Mouse (Mus musculus) hindbrain, embryonic 12.5 days (tissue): Measurements from ENCODE around the gene Pik3c2a. TPM values are rescaled to one million over a fixed set of nuclear protein-coding genes. Genes with fewer than 3 reads are reported as not detected.
"Not testable (repeated sequence)": the region's sequence is repeated elsewhere in the genome, so short reads cannot be mapped to it uniquely, and the experiment has no call there.

Experiments
- ATAC-seq: fragments of 200-750 bp; cut with Nextera tagmentation; 2 replicates; pipeline ENCODE4 v1.8.0; 2017; ENCODE audit warnings: moderate TSS enrichment; ENCODE audit not compliant: low FRiP score
- H3K27ac ChIP-seq: fragments of 300-500 bp; sonication (generic); 2 replicates; pipeline ENCODE4 v1.5.1; 2016; ENCODE audit warnings: mild to moderate bottlenecking
- H3K27me3 ChIP-seq: fragments of 300-500 bp; sonication (generic); 2 replicates; pipeline ENCODE4 v1.6.1; 2016; ENCODE audit warnings: mild to moderate bottlenecking
- H3K36me3 ChIP-seq: fragments of 300-500 bp; sonication (generic); 2 replicates; pipeline ENCODE4 v1.6.1; 2016; ENCODE audit warnings: mild to moderate bottlenecking
- H3K4me1 ChIP-seq: fragments of 300-500 bp; sonication (generic); 2 replicates; pipeline ENCODE4 v1.6.1; 2016
- H3K4me2 ChIP-seq: fragments of 300-500 bp; sonication (generic); replicated peaks from 2 replicates; pipeline ENCODE4 v1.6.1; 2016; ENCODE audit warnings: mild to moderate bottlenecking
- H3K4me3 ChIP-seq: fragments of 300-500 bp; sonication (generic); 2 replicates; pipeline ENCODE4 v1.5.1; 2016; ENCODE audit warnings: mild to moderate bottlenecking
- H3K9ac ChIP-seq: fragments of 300-500 bp; sonication (generic); 2 replicates; pipeline ENCODE4 v1.6.1; 2016; ENCODE audit warnings: mild to moderate bottlenecking, moderate library complexity
- H3K9me3 ChIP-seq: fragments of 300-500 bp; sonication (generic); replicated peaks from 2 replicates; pipeline ENCODE4 v1.6.1; 2016; ENCODE audit warnings: mild to moderate bottlenecking
- WGBS: fragments of 180-500 bp; shearing (Covaris S2); methylation state at CpG from one replicate; pipeline ENCODE4 v1.1.7; 2016; 5-methylcytosine and 5-hydroxymethylcytosine counted together
- polyA plus RNA-seq: library from polyadenylated mRNA; unstranded; fragments of >200 nt; fragmentation: Nextera tagmentation; extraction: Ambion mirVana; gene quantifications from 2 replicates; pipeline ENCODE4 v1.2.1, GENCODE M21; 2016

The Pik3c2a gene
- polyA plus RNA-seq, 1 experiment from 2014 or later: 27.9 TPM

- H3K9ac ChIP-seq: peak overlapping the region; percentile 91
- ATAC-seq: no peak
- peaks cover 23% of the 10 kb centered on the region for H3K4me1 ChIP-seq
- H3K4me3 ChIP-seq: peak overlapping the region; percentile 87
- WGBS: 7% methylated on average over 2 of the region's 2 CpGs
- H3K36me3 ChIP-seq: no peaks in the 10 kb centered on the region
- H3K4me2 ChIP-seq: peak overlapping the region; percentile 77
- peak overlapping the region; percentile 94; the same call in 1 of the 2 replicates for H3K27ac ChIP-seq
- H3K9me3 ChIP-seq: no peaks in the 10 kb centered on the region
- no peaks in the 10 kb centered on the region for H3K27me3 ChIP-seq
Observed at GRCm38 (mm10) chr7:116444326-116444809, 1.1 kb upstream of the Pik3c2a start.

GRCm38 (mm10) chr7:116443697-116444325 is 562 bp upstream of the Pik3c2a start:
- H3K4me1 ChIP-seq: peaks cover 23% of the 10 kb centered on the region
- H3K27me3 ChIP-seq: no peaks in the 10 kb centered on the region
- H3K9me3 ChIP-seq: no peaks in the 10 kb centered on the region
- H3K27ac ChIP-seq: peak overlapping the region; percentile 94
- peak overlapping the region; percentile 77 for H3K4me2 ChIP-seq
- ATAC-seq: peak; percentile 62
- peak overlapping the region; percentile 91 for H3K9ac ChIP-seq
- H3K4me3 ChIP-seq: peak overlapping the region; percentile 87
- no peaks in the 10 kb centered on the region for H3K36me3 ChIP-seq
- WGBS: 1% methylated on average over 38 of the region's 38 CpGs

DNA sequence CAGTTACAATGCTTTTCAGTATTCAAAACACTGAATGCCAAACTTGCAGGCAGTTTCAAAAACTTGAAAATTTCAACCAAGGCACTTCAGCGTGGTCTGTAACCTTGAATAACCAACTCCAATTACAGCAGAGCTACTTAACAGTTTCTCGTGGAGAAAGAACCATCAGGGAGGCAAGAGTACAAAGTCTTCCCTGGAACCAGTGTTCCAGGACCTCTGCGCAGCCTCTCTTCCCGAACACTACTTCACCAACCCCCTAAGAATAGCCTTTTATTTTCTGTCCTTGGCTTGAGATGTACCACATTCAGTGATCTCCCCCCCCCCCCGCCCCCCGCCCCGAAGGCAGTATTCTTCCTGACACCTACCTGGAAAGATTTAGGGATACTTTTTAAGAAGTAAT is 1.0 kb downstream of the Pik3c2a start:
- Histone ChIP-seq H3K36me3 (0 out of 2 replicates have a peak, but pooled peaks cover 3% of the 10 kb centered on the region), H3K4me3 (peak overlapping the region; percentile 87), H3K4me1 (peaks cover 23% of the 10 kb centered on the region), H3K9ac (peak overlapping the region; percentile 91), H3K27me3 (no peaks in the 10 kb centered on the region), H3K9me3 (no peaks in the 10 kb centered on the region), H3K27ac (no peak overlapping the region), H3K4me2 (peak overlapping the region; percentile 77)
- 7% methylated on average over 7 of the region's 7 CpGs for WGBS
- ATAC-seq: no peak

DNA sequence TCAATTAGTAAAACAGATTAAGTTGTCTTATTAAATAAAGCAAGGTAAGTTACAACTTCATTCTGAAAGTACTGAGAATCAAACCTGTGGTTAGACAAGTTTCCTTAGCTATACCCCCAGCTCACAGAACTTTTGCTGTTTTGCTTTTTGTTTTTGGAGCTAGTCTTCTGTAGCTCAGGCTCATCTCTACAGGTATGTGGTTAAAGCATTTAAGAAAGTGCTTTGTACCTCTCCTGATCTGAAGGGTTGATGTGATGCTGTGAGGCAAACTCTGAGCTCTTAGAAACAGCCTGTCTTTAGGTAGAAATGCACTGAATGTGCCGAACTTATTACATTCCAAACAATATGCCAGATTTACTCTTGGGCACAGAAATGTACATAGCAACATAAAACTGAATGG is 1.9 kb downstream of the Pik3c2a start:
- WGBS: 76% methylated on average over 1 of the region's 1 CpGs
- H3K4me2 ChIP-seq: peak overlapping the region; percentile 77; the same call in 1 of the 2 replicates
- H3K4me3 ChIP-seq: no peak overlapping the region
- H3K27ac ChIP-seq: no peak overlapping the region
- H3K4me1 ChIP-seq: peaks cover 23% of the 10 kb centered on the region
- no peaks in the 10 kb centered on the region for H3K27me3 ChIP-seq
- H3K9ac ChIP-seq: no peak overlapping the region
- no peak for ATAC-seq
- H3K9me3 ChIP-seq: no peaks in the 10 kb centered on the region
- 0 out of 2 replicates have a peak, but pooled peaks cover 3% of the 10 kb centered on the region for H3K36me3 ChIP-seq

DNA sequence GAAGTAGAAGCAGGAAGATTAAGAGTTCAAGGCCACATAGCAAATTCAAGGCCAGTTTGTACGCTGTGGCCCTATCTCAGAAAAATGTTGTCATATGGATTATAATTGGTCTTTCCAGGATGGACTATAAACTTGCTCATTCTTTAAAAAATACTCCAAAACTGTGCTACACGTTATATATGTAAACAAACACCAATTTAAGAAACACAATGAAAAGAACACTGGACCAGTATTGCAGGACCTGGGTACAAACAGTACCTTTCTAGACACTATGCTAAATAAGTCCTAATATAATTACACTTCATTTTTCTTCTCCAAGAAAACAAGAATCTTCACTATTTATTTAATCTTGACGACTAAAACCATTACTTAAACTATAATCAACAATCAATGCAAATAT is 11.6 kb downstream of the Pik3c2a start:
- Histone ChIP-seq H3K27me3 (no peaks in the 10 kb centered on the region), H3K9me3 (no peaks in the 10 kb centered on the region), H3K27ac (no peak overlapping the region), H3K9ac (no peak overlapping the region), H3K4me2 (no peak overlapping the region), H3K4me3 (no peak overlapping the region), H3K4me1 (no peaks in the 10 kb centered on the region), H3K36me3 (no peaks in the 10 kb centered on the region)
- 85% methylated on average over 3 of the region's 3 CpGs for WGBS
- ATAC-seq: no peak

DNA sequence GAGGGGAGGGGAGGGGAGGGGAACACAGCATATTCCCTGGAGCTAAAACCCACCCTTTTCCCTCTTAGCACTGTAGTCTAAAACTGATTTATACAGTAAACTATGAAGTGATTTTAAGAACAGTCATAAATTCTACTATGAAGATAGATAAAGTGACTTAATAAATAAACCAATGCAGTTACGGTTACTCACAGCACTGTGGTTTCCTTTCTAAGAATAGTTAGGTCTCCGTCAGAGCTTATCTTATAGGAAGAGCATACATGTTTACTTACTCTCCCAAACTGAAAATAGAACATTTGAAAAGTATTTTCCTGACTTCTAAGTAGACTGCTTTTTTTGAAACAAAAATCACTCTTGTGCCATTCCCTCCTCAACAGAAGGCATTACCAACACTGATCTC is 12.3 kb downstream of the Pik3c2a start:
- no peaks in the 10 kb centered on the region for H3K27me3 ChIP-seq
- H3K4me2 ChIP-seq: no peak overlapping the region
- no peaks in the 10 kb centered on the region for H3K4me1 ChIP-seq
- no peaks in the 10 kb centered on the region for H3K9me3 ChIP-seq
- no peaks in the 10 kb centered on the region for H3K36me3 ChIP-seq
- H3K27ac ChIP-seq: no peak overlapping the region
- H3K4me3 ChIP-seq: no peak overlapping the region
- no peak overlapping the region for H3K9ac ChIP-seq
- 84% methylated on average over 2 of the region's 2 CpGs for WGBS
- ATAC-seq: no peak

DNA sequence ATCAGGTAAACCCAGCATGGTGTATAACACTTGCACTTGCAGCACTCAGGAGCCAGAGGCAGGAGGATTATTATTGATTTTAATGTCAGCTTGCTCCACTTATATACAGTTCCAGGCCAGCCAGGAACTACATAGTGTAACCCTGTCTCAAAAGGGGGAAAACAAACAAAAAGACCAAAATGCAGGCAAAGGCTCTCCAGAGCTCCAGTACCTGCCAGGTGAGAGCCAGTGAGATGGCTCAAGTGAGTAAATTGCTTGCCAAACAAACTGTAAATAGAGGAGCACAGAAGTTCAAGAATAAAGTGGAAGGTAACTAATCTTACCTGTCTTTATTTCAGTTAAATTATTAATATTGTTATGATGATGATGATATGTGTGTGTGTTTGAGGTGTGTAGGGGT is 16.0 kb downstream of the Pik3c2a start:
- Histone ChIP-seq H3K27ac (no peak overlapping the region), H3K9ac (no peak overlapping the region)
- ATAC-seq: no peak

DNA sequence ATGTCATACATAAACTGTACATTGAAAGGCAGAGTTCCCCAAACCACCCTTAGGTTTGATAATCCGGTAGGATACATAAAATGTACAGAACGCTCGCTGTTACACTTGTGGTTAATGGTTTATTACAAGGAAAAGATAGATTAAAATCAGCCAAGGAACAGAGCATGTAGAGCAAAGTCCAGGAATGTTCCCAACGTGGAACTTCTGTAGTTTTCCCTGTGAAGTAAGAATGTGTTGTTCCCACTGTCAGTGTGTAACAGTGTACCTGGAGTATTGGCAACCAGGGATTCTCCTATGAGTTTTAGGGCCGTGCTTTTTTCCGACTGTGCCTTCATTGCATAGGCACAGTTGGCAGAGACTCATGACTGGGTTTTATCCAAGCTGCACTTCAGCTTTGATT is 17.5 kb downstream of the Pik3c2a start:
- H3K27ac ChIP-seq: no peak overlapping the region
- H3K27me3 ChIP-seq: no peaks in the 10 kb centered on the region
- H3K4me3 ChIP-seq: no peak overlapping the region
- no peak overlapping the region for H3K4me2 ChIP-seq
- no peaks in the 10 kb centered on the region for H3K36me3 ChIP-seq
- whole genome bisulfite sequencing: 91% methylated on average over 6 of the region's 6 CpGs
- H3K4me1 ChIP-seq: no peaks in the 10 kb centered on the region
- no peaks in the 10 kb centered on the region for H3K9me3 ChIP-seq
- no peak overlapping the region for H3K9ac ChIP-seq
- no peak for ATAC-seq

More for the DNA sequence above, 16.0 kb downstream of the Pik3c2a start:
- H3K36me3 ChIP-seq: no peaks in the 10 kb centered on the region
- no peak overlapping the region for H3K4me3 ChIP-seq
- no peak overlapping the region for H3K4me2 ChIP-seq
- H3K9me3 ChIP-seq: no peaks in the 10 kb centered on the region
- no peaks in the 10 kb centered on the region for H3K27me3 ChIP-seq
- H3K4me1 ChIP-seq: no peaks in the 10 kb centered on the region

- H3K4me1 ChIP-seq: no peaks in the 10 kb centered on the region
- H3K27me3 ChIP-seq: no peaks in the 10 kb centered on the region
- no peak overlapping the region for H3K27ac ChIP-seq
- no peak overlapping the region for H3K9ac ChIP-seq
- no peak for ATAC-seq
- no peak overlapping the region for H3K4me3 ChIP-seq
- peaks cover 12% of the 10 kb centered on the region for H3K36me3 ChIP-seq
- no peak overlapping the region for H3K4me2 ChIP-seq
- H3K9me3 ChIP-seq: no peaks in the 10 kb centered on the region
Observed at GRCm38 (mm10) chr7:116421081-116421480, 22.2 kb downstream of the Pik3c2a start.

GRCm38 (mm10) chr7:116409438-116409837 is 33.8 kb downstream of the Pik3c2a start:
- no peak for ATAC-seq
- no peak overlapping the region for H3K27ac ChIP-seq
- H3K27me3 ChIP-seq: no peaks in the 10 kb centered on the region
- H3K4me2 ChIP-seq: no peak overlapping the region
- H3K4me1 ChIP-seq: no peaks in the 10 kb centered on the region
- H3K9me3 ChIP-seq: no peaks in the 10 kb centered on the region
- no peak overlapping the region for H3K4me3 ChIP-seq
- no peak overlapping the region for H3K9ac ChIP-seq
- WGBS: 67% methylated on average over 1 of the region's 1 CpGs
- H3K36me3 ChIP-seq: no peaks in the 10 kb centered on the region

- Histone ChIP-seq H3K9me3 (no peaks in the 10 kb centered on the region), H3K27ac (no peak overlapping the region), H3K27me3 (no peaks in the 10 kb centered on the region), H3K36me3 (no peaks in the 10 kb centered on the region), H3K4me3 (no peak overlapping the region), H3K4me1 (no peaks in the 10 kb centered on the region), H3K9ac (no peak overlapping the region), H3K4me2 (no peak overlapping the region)
- no peak for ATAC-seq
- 94% methylated on average over 3 of the region's 3 CpGs for WGBS
Observed at GRCm38 (mm10) chr7:116392329-116392728, 50.9 kb downstream of the Pik3c2a start.

GRCm38 (mm10) chr7:116387389-116387788 is 55.9 kb downstream of the Pik3c2a start:
- ATAC-seq: not testable (repeated sequence)

DNA sequence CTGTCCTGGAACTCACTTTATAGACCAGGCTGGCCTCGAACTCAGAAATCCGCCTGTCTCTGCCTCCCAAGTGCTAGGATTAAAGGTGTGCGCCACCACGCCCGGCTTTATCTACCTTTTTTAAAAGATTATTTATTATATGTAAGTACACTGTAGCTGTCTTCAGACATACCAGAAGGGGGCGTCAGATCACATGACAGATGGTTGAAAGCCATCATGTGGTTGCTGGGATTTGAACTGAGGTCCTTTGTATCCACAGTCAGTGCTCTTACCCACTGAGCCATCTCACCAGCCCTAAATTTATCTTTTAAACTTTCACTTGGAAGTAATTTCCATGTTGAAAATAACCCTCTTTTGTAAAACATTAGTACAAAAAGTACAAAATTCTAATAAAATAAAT is 64.1 kb downstream of the Pik3c2a start:
- WGBS: 90% methylated on average over 6 of the region's 6 CpGs
- not testable (repeated sequence) for H3K4me2 ChIP-seq, H3K4me1 ChIP-seq, H3K4me3 ChIP-seq, H3K27me3 ChIP-seq, ATAC-seq, H3K27ac ChIP-seq, H3K9me3 ChIP-seq, H3K9ac ChIP-seq
- peaks cover 23% of the 10 kb centered on the region for H3K36me3 ChIP-seq

More at GRCm38 (mm10) chr7:116387389-116387788, 55.9 kb downstream of the Pik3c2a start:
- not testable (repeated sequence) for H3K4me1 ChIP-seq, H3K4me3 ChIP-seq, H3K9me3 ChIP-seq, H3K9ac ChIP-seq, H3K27me3 ChIP-seq, H3K27ac ChIP-seq, H3K4me2 ChIP-seq
- H3K36me3 ChIP-seq: peaks cover 13% of the 10 kb centered on the region; the same call in 1 of the 2 replicates
- 95% methylated on average over 2 of the region's 2 CpGs for WGBS
